Mouse (Mus musculus): Measurements from ENCODE around the gene Tbc1d19. TPM values are rescaled to one million over a fixed set of nuclear protein-coding genes. Genes with fewer than 3 reads are reported as not detected.

Tbc1d19 gene
- polyA plus RNA-seq, 1 experiment = 12.5 TPM

DNA sequence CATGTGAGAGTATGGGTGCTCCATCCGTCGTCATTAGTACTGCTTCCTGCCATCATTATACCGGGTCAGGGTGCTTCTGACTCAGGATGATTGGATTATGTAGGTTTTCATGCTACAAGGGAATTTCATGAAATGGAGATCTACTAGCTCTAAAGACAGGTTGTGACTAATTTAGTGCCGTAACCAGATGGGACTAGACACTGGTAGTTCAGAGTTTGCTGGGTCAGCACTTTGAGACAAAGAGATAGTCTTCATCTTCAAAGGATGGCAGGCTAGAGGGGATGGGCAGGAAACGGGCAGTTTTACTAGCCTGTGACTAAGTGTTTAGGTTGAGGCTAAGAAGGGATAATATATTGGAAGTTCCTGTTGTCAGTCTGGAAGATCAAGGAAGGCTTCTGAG is 31.9 kb downstream of the Tbc1d19 start:
- no peak overlapping the region for H3K4me3 ChIP-seq (replicated peaks; ENCODE audit: extremely low read depth, low read depth, low read length)
- no peak for DNase-seq
- 86% methylated on average over 5 of the region's 5 CpGs for WGBS
- TF ChIP-seq POLR2A (IDR thresholded peaks at IDR 0.05; ENCODE audit: borderline replicate concordance, extremely low read depth, low read depth, low read length) (no peak), CTCF (IDR thresholded peaks at IDR 0.05; ENCODE audit: insufficient read depth, low read length) (no peak)
- no peaks in the 10 kb centered on the region for H3K4me1 ChIP-seq (ENCODE audit: control insufficient read depth, insufficient read depth, low read length)

DNA sequence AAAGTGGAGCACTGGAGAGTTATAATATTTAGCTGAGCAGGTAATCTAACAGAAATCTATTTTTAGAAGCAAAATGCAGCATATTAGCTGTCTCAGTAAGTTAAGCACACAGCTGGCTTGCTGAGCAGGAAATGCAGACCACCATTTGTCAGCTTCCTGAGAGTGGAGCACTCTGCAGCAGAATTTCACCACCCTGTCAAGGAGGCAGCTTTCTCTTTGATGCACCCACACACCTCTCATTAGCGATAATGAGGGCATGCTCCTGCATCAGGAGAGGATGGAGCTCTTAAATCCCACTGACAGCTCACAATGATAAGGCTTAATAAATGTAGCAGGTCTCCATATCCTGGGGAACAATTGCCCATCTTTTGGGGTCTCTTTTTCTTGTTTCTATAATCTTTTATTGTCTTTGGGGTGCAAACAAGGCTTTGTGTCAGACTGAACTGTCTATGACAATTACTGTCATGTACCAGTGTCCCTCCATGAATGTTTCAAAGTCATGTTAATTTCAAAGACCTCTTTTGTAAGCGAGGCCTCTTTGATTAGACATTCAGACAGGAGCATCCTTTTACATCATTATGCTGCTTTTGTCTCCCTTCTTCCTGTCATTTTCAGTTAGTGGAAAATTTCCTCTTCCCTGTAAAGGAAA is 39.0 kb downstream of the Tbc1d19 start:
- TF ChIP-seq CTCF (IDR thresholded peaks at IDR 0.05; ENCODE audit: insufficient read depth, low read length) (no peak), POLR2A (IDR thresholded peaks at IDR 0.05; ENCODE audit: borderline replicate concordance, extremely low read depth, low read depth, low read length) (no peak)
- 49% methylated on average over 2 of the region's 2 CpGs for WGBS
- no peaks in the 10 kb centered on the region for H3K4me1 ChIP-seq (ENCODE audit: control insufficient read depth, insufficient read depth, low read length)
- DNase-seq = no peak
- H3K4me3 ChIP-seq (replicated peaks; ENCODE audit: extremely low read depth, low read depth, low read length) = no peak overlapping the region

DNA sequence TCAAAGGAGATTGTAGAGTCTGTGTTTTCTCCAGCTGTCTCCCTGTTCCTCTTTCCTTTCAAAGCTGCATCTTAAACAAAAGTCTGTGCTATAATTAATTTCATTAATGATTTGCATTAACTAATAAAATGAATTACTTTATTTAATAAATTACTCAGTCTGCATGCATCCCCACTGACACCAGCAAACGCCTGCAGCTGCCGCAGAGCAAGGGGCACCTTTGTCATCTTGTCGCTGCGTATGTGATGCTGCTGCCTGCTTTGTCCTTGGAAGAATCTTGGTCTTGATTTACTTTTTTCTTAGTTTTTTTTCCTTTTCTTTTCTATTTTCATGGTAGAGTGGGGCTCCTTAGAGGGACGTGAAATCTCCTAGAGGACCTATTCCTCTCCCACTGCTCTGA is 43.2 kb downstream of the Tbc1d19 start:
- Histone ChIP-seq H3K4me1 (ENCODE audit: control insufficient read depth, insufficient read depth, low read length) (no peaks in the 10 kb centered on the region), H3K4me3 (replicated peaks; ENCODE audit: extremely low read depth, low read depth, low read length) (no peak overlapping the region)
- WGBS = 93% methylated on average over 5 of the region's 5 CpGs
- no peak for DNase-seq
- TF ChIP-seq CTCF (IDR thresholded peaks at IDR 0.05; ENCODE audit: insufficient read depth, low read length) = no peak

DNA sequence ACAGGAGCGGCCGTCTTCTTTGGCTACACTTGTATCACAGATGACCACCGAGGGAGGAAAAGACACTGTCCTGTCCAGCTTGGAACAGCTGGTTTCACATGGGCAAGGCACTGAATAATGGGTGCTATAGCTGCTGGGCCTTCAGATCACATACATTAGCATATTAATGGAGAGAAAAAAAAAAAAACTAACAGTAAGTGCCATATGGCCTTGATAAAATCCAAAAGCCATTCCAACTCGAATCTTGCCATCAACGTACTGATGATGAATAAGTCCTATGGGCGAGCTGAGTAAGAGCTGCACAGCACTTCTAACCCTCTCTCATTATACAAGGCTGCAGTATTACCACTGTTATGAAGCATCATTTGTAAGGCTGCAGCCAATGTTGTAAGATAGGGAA is 45.2 kb downstream of the Tbc1d19 start:
- H3K4me3 ChIP-seq (replicated peaks; ENCODE audit: extremely low read depth, low read depth, low read length) = no peak overlapping the region
- H3K4me1 ChIP-seq (ENCODE audit: control insufficient read depth, insufficient read depth, low read length) = no peaks in the 10 kb centered on the region
- 86% methylated on average over 6 of the region's 6 CpGs for WGBS
- TF ChIP-seq POLR2A (IDR thresholded peaks at IDR 0.05; ENCODE audit: borderline replicate concordance, extremely low read depth, low read depth, low read length) = no peak
- TF ChIP-seq CTCF (IDR thresholded peaks at IDR 0.05; ENCODE audit: insufficient read depth, low read length) = no peak
- no peak for DNase-seq

DNA sequence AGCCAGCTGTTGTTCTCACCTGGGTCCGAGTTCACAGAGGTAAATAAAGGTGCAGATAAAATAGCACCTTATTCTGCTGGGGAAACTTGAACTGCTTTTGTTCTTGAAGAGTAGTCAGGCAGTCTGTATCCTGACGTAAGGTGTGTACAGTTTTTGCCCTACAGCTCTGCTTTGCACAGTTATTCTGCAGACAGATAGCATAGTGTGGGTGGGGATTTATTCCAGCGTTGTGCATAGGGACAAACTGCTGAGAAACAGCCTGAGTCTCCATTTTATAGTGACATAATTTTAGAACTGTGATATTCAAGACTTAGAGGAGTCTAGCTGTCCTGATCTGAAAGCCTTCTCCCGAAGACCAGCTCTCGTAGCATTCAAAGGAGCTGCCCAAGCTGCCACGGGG is 46.6 kb downstream of the Tbc1d19 start:
- H3K4me3 ChIP-seq (replicated peaks; ENCODE audit: extremely low read depth, low read depth, low read length) = no peak overlapping the region
- 90% methylated on average over 6 of the region's 6 CpGs for WGBS
- no peak for TF ChIP-seq CTCF (IDR thresholded peaks at IDR 0.05; ENCODE audit: insufficient read depth, low read length)
- TF ChIP-seq POLR2A (IDR thresholded peaks at IDR 0.05; ENCODE audit: borderline replicate concordance, extremely low read depth, low read depth, low read length) = no peak
- no peak for DNase-seq
- no peaks in the 10 kb centered on the region for H3K4me1 ChIP-seq (ENCODE audit: control insufficient read depth, insufficient read depth, low read length)

DNA sequence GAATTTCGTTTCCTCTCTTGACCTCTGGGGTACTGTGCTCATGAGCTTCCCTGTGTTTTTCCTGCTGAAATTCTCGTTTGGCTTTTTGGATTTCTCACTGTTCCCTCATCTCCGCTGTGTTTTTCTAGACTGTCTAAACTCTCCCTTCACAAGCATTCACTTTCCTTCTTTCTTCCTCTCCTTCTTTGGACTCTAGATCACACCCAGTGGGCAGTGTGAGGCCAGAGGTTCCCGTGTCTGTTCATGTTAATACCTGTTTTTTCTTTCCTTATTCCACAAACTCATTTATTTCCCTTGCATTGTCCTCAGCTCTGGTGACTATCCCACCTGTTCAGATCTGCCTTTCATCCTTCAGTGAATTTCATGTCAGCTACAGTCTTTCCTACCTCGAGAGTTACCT is 55.7 kb downstream of the Tbc1d19 start:
- WGBS = 76% methylated on average over 5 of the region's 5 CpGs
- TF ChIP-seq POLR2A (IDR thresholded peaks at IDR 0.05; ENCODE audit: borderline replicate concordance, extremely low read depth, low read depth, low read length) = no peak
- TF ChIP-seq CTCF (IDR thresholded peaks at IDR 0.05; ENCODE audit: insufficient read depth, low read length) = no peak
- Histone ChIP-seq H3K4me3 (replicated peaks; ENCODE audit: extremely low read depth, low read depth, low read length) (no peak overlapping the region), H3K4me1 (ENCODE audit: control insufficient read depth, insufficient read depth, low read length) (no peaks in the 10 kb centered on the region)
- no peak for DNase-seq

DNA sequence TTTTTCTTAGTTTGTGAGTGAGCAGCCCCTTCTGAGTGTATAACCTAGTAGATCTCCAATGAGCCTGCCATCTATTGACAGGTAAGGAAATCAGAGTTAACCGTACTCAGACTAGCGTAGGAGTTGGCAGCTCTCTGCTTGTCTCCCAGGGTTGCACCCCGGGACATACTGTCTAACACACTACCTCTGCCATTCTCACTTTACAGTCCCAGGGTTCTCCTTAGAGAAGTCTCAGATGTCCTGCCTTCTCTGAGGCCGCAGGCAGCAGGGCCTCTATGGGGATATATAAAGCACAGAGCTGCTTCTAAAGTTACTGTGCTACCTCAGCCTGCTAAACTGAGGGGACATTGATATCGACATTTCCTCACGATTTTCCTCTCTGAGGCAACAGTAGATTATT is 56.6 kb downstream of the Tbc1d19 start:
- Histone ChIP-seq H3K4me3 (replicated peaks; ENCODE audit: extremely low read depth, low read depth, low read length) (no peak overlapping the region), H3K4me1 (ENCODE audit: control insufficient read depth, insufficient read depth, low read length) (peaks cover 2% of the 10 kb centered on the region; the same call in 1 of the 2 replicates)
- 89% methylated on average over 6 of the region's 6 CpGs for WGBS
- no peak for DNase-seq
- TF ChIP-seq POLR2A (IDR thresholded peaks at IDR 0.05; ENCODE audit: borderline replicate concordance, extremely low read depth, low read depth, low read length) = no peak
- no peak for TF ChIP-seq CTCF (IDR thresholded peaks at IDR 0.05; ENCODE audit: insufficient read depth, low read length)

DNA sequence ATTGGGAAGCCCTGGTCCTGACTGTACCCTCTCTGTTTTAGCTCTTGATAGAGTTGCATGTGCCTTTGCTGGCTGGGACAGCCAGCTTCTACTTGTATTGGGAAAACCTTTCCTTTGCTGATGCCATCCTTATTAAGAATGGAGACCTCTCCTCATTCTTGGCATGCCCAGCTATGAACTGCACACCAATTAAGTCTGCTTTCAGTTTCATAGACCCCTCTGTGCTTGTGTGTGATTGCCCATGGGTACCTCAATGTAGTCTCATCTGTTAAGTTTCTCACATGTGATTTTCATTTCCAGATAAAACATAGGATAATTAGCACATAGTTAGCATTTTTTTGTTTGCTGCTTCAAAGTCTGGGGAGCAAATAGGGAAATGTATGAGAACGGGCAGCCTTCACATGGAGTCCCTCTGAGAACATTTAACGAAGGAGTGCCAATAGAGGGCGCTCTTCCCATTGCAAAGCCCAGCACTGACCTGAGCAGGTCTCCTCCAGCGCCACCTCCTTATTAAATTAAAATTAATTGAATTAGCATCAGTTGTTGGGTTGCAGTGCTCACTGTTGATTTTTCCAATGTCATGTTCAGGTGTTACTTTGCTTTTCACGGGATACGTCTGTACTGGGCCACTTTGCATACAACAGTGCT is 62.4 kb downstream of the Tbc1d19 start:
- Histone ChIP-seq H3K4me1 (ENCODE audit: control insufficient read depth, insufficient read depth, low read length) (peaks cover 2% of the 10 kb centered on the region; the same call in 1 of the 2 replicates), H3K4me3 (replicated peaks; ENCODE audit: extremely low read depth, low read depth, low read length) (no peak overlapping the region)
- WGBS = 20% methylated on average over 6 of the region's 6 CpGs
- DNase-seq = peak; percentile 51
- TF ChIP-seq POLR2A (IDR thresholded peaks at IDR 0.05; ENCODE audit: borderline replicate concordance, extremely low read depth, low read depth, low read length) = no peak
- peak; percentile 86 for TF ChIP-seq CTCF (IDR thresholded peaks at IDR 0.05; ENCODE audit: insufficient read depth, low read length)

DNA sequence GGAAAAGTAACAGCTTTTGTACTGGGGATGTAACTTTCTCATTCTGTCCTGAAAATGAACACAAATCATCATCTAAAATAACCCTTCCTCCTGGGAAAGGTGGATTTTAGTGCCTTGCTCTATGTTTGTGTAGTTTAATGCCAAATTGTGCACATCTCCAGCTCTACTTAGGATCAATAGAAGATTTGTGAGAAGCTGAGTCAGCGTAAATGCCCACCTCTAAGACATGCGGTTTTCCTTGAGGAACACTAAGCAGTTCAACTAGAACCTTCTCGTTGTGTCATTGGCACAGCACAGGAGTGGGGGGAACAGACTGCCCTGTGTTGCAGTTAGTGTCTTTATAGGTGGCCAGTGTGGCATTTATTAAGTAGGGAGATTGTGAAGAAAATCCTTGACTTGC is 65.6 kb downstream of the Tbc1d19 start:
- 97% methylated on average over 3 of the region's 3 CpGs for WGBS
- Histone ChIP-seq H3K4me1 (ENCODE audit: control insufficient read depth, insufficient read depth, low read length) (peaks cover 2% of the 10 kb centered on the region; the same call in 1 of the 2 replicates), H3K4me3 (replicated peaks; ENCODE audit: extremely low read depth, low read depth, low read length) (no peak overlapping the region)
- no peak for DNase-seq
- TF ChIP-seq POLR2A (IDR thresholded peaks at IDR 0.05; ENCODE audit: borderline replicate concordance, extremely low read depth, low read depth, low read length) = no peak
- TF ChIP-seq CTCF (IDR thresholded peaks at IDR 0.05; ENCODE audit: insufficient read depth, low read length) = no peak

DNA sequence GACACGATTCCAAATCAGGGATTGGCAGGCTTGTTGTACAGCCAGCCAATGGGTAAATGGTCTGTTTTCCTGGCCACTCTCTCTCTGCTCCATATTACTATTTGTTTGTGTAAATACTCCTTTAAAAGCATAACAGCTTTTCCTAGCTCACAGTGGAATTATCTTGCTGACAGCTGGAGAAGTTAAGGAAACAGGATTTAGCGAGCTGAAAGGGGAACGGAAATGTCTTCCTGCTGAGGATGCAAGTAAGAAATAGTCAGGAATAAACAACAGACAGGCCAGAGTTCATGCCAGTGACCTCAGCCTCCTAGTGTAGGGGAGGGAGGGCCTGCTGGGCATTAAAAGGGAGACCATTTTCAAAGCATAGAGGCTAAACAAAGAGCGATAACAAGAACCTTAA is 71.3 kb downstream of the Tbc1d19 start:
- WGBS = 36% methylated on average over 4 of the region's 4 CpGs
- H3K4me1 ChIP-seq (ENCODE audit: control insufficient read depth, insufficient read depth, low read length) = peaks cover 12% of the 10 kb centered on the region
- H3K4me3 ChIP-seq (replicated peaks; ENCODE audit: extremely low read depth, low read depth, low read length) = no peak overlapping the region
- DNase-seq = no peak
- TF ChIP-seq POLR2A (IDR thresholded peaks at IDR 0.05; ENCODE audit: borderline replicate concordance, extremely low read depth, low read depth, low read length) = no peak
- no peak for TF ChIP-seq CTCF (IDR thresholded peaks at IDR 0.05; ENCODE audit: insufficient read depth, low read length)

Measured in lung, adult 2 months (tissue).